In the genomic region with DNA sequence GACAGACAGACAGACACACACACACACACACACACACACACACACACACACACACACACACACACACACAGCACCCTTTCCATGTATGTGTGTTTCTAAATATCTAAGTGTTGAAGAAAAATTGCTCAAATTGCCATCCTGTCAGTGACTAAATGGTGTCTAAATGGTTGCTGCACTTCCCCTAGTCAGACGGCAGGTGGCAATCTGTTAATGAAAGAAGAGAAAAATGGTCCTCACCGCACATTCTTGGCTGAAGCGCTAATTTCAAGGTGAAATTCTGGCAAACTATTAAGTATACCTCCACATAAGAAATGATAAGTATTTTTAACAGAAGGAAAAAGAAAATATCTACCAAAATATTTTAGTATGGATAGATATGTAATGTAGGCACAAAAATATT, we compare ENCODE assay signal across 9 mouse cellular contexts. TPM values are rescaled to one million over a fixed set of nuclear protein-coding genes. Genes with fewer than 3 reads are reported as not detected.
A peak's percentile ranks its signal among the peaks of the same experiment; 100 is the strongest.
DNase-seq lines count a peak whose midpoint lies in the region; TF ChIP-seq lines count a peak whose summit lies in the region.
"Had no signal": no experiment of that assay in that cellular context is flagged by ENCODE, and none has a peak within 500 bp of the region (broad histone marks: within the 10 kb centered on the region; RNA-seq: fewer than 3 reads in every experiment).

No protein-coding gene starts in this region.

- H3K27me3 ChIP-seq in heart, adult 2 months (ENCODE audit: control insufficient read depth, insufficient read depth, low read length): no peaks in the 10 kb centered on the region
- no peaks in the 10 kb centered on the region for H3K27me3 ChIP-seq in heart, embryonic 10.5 days (ENCODE audit: insufficient read depth, poor library complexity, severe bottlenecking)
- no peaks in the 10 kb centered on the region for H3K27me3 ChIP-seq in spleen, adult 2 months (ENCODE audit: control insufficient read depth, insufficient read depth, low read length)
- H3K27me3 ChIP-seq: neural tube, embryonic 13.5 days had no signal

- H3K27ac ChIP-seq in heart, adult 2 months: no peak overlapping the region
- no peak overlapping the region for H3K27ac ChIP-seq in heart, embryonic 10.5 days
- H3K27ac ChIP-seq in spleen, adult 2 months (ENCODE audit: insufficient read depth, low read length): no peak overlapping the region
- H3K27ac ChIP-seq: neural tube, embryonic 13.5 days had no signal

- TF ChIP-seq CTCF in heart, adult 2 months (IDR thresholded peaks at IDR 0.05): peak; percentile 80
- TF ChIP-seq CTCF in spleen, adult 2 months (IDR thresholded peaks at IDR 0.05; ENCODE audit: extremely low read depth, insufficient read depth, insufficient read length, insufficient replicate concordance): peak; percentile 28; the same call in 1 of the 2 replicates

- no peaks in the 10 kb centered on the region for H3K4me1 ChIP-seq in heart, adult 2 months (ENCODE audit: control insufficient read depth, insufficient read depth, low read length)
- no peaks in the 10 kb centered on the region for H3K4me1 ChIP-seq in heart, embryonic 10.5 days
- no peaks in the 10 kb centered on the region; the same call in 1 of the 2 replicates for H3K4me1 ChIP-seq in spleen, adult 2 months (ENCODE audit: control insufficient read depth, insufficient read depth, insufficient read length)
- H3K4me1 ChIP-seq: neural tube, embryonic 13.5 days had no signal

- no peak for TF ChIP-seq EP300 in heart, adult 2 months (IDR thresholded peaks at IDR 0.05; ENCODE audit: insufficient read depth, low read depth, low read length)

- no peaks in the 10 kb centered on the region for H3K79me2 ChIP-seq in heart, adult 2 months (replicated peaks; ENCODE audit: control insufficient read depth, insufficient read depth, low read length)

- H3K9me3 ChIP-seq in heart, embryonic 10.5 days: no peaks in the 10 kb centered on the region
- H3K9me3 ChIP-seq: neural tube, embryonic 13.5 days had no signal

- H3K4me3 ChIP-seq in heart, adult 2 months: no peak overlapping the region
- H3K4me3 ChIP-seq in heart, embryonic 10.5 days: no peak overlapping the region
- H3K4me3 ChIP-seq in spleen, adult 2 months (ENCODE audit: extremely low read depth, insufficient read depth, insufficient read length): no peak overlapping the region
- H3K4me3 ChIP-seq: neural tube, embryonic 13.5 days had no signal

- TF ChIP-seq POLR2A in heart, adult 2 months (IDR thresholded peaks at IDR 0.05; ENCODE audit: insufficient read depth, low read depth, low read length): no peak
- no peak for TF ChIP-seq POLR2A in spleen, adult 2 months (IDR thresholded peaks at IDR 0.05; ENCODE audit: low read depth, low read length)

- H3K9ac ChIP-seq in heart, adult 2 months (ENCODE audit: low read depth, low read length): no peak overlapping the region
- H3K9ac ChIP-seq: neural tube, embryonic 13.5 days had no signal

- no peaks in the 10 kb centered on the region for H3K36me3 ChIP-seq in heart, adult 2 months (ENCODE audit: control insufficient read depth, insufficient read depth, low read length)
- no peaks in the 10 kb centered on the region for H3K36me3 ChIP-seq in heart, embryonic 10.5 days
- H3K36me3 ChIP-seq in spleen, adult 2 months (ENCODE audit: control insufficient read depth, insufficient read depth, low read length): no peaks in the 10 kb centered on the region
- H3K36me3 ChIP-seq: neural tube, embryonic 13.5 days had no signal

- 3% methylated on average over 3 of the region's 3 CpGs for WGBS in heart, adult 2 months
- 15% methylated on average over 3 of the region's 3 CpGs for WGBS in heart, embryonic 10.5 days
- WGBS in spleen, adult 2 months: 3% methylated on average over 3 of the region's 3 CpGs

- intact Hi-C loops in heart, adult 2 months (cut with DNase I): loop anchor here (1.0 to 10.0 kb wide), 4 partner anchors 118 to 383 kb away; a partner anchor contains a TSS

- no peak for DNase-seq in heart, adult 2 months
- DNase-seq in heart, embryonic 10.5 days (ENCODE audit: low spot score): no peak
- peak in 1 of 2 experiments; percentile 20 for DNase-seq in spleen, adult 2 months (ENCODE audit: low read depth in 1 of 2, low spot score in 2 of 2)
- no peak for DNase-seq in spleen, postnatal 4 days (ENCODE audit: low spot score in 2 of 2)
- peak; percentile 22 to 36 for DNase-seq in cerebellum, postnatal 36 days
- DNase-seq in layer of hippocampus, postnatal 14 days (ENCODE audit: low spot score in 2 of 2): peak; percentile 9 to 68
- DNase-seq in right cerebral cortex, postnatal 25 days: peak; percentile 23
- DNase-seq in frontal cortex, postnatal 25 days (ENCODE audit: low spot score in 2 of 2): no peak

RNA-seq across cellular contexts. Expression of a gene that starts 28.6 kb away (rescaled TPM):
- total RNA-seq in heart, adult 2 months (2021): 1 to 10 TPM; 5.9 to 6.2 TPM
- 5.1 and 9.7 TPM in 2 replicates for polyA plus RNA-seq in heart, adult 2 months (2012; rRNA removed)
- 5.1 and 8.8 TPM in 2 replicates for polyA plus RNA-seq in heart, embryonic 10.5 days (2016; fragmentation: Nextera tagmentation; extraction: Ambion mirVana)
- 0.30 and 0.53 TPM in 2 replicates for polyA plus RNA-seq in spleen, adult 2 months (2012; rRNA removed)
- 1 to 10 TPM; 1.4 to 1.8 TPM for total RNA-seq in layer of hippocampus, postnatal 14 days (2021)

Comparison
In these comparisons a context has a peak if more than half of its experiments do, and no peak if none do; other contexts are left out.
1. DNase-seq: peak in cerebellum, postnatal 36 days (2 of 2), layer of hippocampus, postnatal 14 days (2 of 2) and right cerebral cortex, postnatal 25 days (single experiment); none in heart, adult 2 months (0 of 2), heart, embryonic 10.5 days (single experiment), spleen, postnatal 4 days (0 of 2) and frontal cortex, postnatal 25 days (0 of 2).